Mouse (Mus musculus) megakaryocyte, embryonic 14.5 days (primary cell): ENCODE data around the gene Cks2.

Source experiments
- FLI1 ChIP-seq: IDR thresholded peaks from 2 replicates; pipeline ENCODE4 v1.6.1; 2012; ENCODE audit warnings: low read length, inconsistent platforms, mixed read lengths
- GATA1 ChIP-seq: IDR thresholded peaks from 3 replicates; pipeline ENCODE4 v1.6.1; 2012; ENCODE audit warnings: mixed read lengths, low read length, inconsistent platforms, borderline replicate concordance

GRCm38 (mm10) chr13:51611060-51611459 is 34.0 kb upstream of the Cks2 start:
- TF ChIP-seq GATA1 (no peak), FLI1 (no peak)
